Mouse (Mus musculus) ES-Bruce4 (cell line): Measurements from ENCODE around the gene Lrrtm3. TPM values are rescaled to one million over a fixed set of nuclear protein-coding genes. Genes with fewer than 3 reads are reported as not detected.

Experiments
- H3K27ac ChIP-seq: 2 replicates; pipeline ENCODE4 v1.5.1; 2012; ENCODE audit warnings: low read length, inconsistent platforms; ENCODE audit not compliant: insufficient read depth
- H3K27me3 ChIP-seq: 2 replicates; pipeline ENCODE4 v1.6.1; 2012; ENCODE audit warnings: mild to moderate bottlenecking, low read length, inconsistent platforms; ENCODE audit not compliant: control insufficient read depth, poor library complexity, insufficient read depth, severe bottlenecking
- H3K36me3 ChIP-seq: 2 replicates; pipeline ENCODE4 v1.6.1; 2012; ENCODE audit warnings: inconsistent platforms, mild to moderate bottlenecking, low read length, moderate library complexity; ENCODE audit not compliant: control insufficient read depth, poor library complexity, insufficient read depth, severe bottlenecking
- H3K4me1 ChIP-seq: one replicate; pipeline ENCODE4 v1.8.1; 2011; ENCODE audit warnings: low read length; ENCODE audit not compliant: control insufficient read depth, insufficient read depth
- H3K4me3 ChIP-seq: 2 replicates; pipeline ENCODE4 v1.5.1; 2011; ENCODE audit warnings: low read depth, mild to moderate bottlenecking, low read length
- H3K9ac ChIP-seq: 2 replicates; pipeline ENCODE4 v1.6.1; 2012; ENCODE audit warnings: low read depth, mild to moderate bottlenecking, inconsistent platforms; ENCODE audit not compliant: poor library complexity, severe bottlenecking
- H3K9me3 ChIP-seq: replicated peaks from 2 replicates; pipeline ENCODE4 v1.6.1; 2012; ENCODE audit warnings: mild to moderate bottlenecking, low read length, inconsistent platforms; ENCODE audit not compliant: control insufficient read depth, poor library complexity, insufficient read depth, severe bottlenecking
- CTCF ChIP-seq: IDR thresholded peaks from one replicate; pipeline ENCODE4 v1.8.1; 2011; ENCODE audit warnings: low read depth, low read length
- EP300 ChIP-seq: IDR thresholded peaks from 2 replicates; pipeline ENCODE4 v1.6.1; 2011; ENCODE audit warnings: low read depth, low read length; ENCODE audit not compliant: insufficient read depth
- POLR2A ChIP-seq: IDR thresholded peaks from one replicate; pipeline ENCODE4 v1.8.1; 2011; ENCODE audit warnings: low read length; ENCODE audit not compliant: insufficient read depth
- polyA plus RNA-seq: library from polyadenylated mRNA; stranded (reverse); fragments of >200 nt; gene quantifications from 2 replicates; pipeline ENCODE4 v1.2.4, GENCODE M21; 2011; ENCODE audit warnings: low read depth; ENCODE audit not compliant: missing spikeins, insufficient read depth, insufficient read length

Gene Lrrtm3
- polyA plus RNA-seq, 1 experiment = not detected

DNA sequence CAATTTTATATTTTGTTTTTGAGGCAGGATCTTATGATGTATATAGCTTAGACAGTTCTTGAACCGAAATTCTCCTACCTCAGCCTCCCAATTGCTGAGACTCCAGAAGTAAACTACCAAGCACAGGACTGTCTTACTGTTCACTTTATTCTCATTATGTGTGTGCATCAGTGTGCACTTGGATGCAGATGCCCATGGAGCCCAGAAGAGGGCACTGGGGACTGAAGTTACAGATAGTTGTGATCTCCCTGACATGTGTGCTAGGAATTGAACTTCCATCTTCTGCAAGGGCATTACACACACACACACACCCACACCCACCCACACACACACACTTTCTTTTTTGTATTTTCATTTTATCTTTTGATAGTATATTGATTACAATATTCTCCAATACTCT, 6.5 kb upstream of the Lrrtm3 start:
- no peak overlapping the region for H3K27ac ChIP-seq
- H3K9me3 ChIP-seq = no peaks in the 10 kb centered on the region
- no peaks in the 10 kb centered on the region for H3K4me1 ChIP-seq
- H3K27me3 ChIP-seq = no peaks in the 10 kb centered on the region
- H3K36me3 ChIP-seq = no peaks in the 10 kb centered on the region
- no peak overlapping the region for H3K4me3 ChIP-seq
- H3K9ac ChIP-seq = no peak overlapping the region
- TF ChIP-seq CTCF (peak; percentile 23), EP300 (no peak)

DNA sequence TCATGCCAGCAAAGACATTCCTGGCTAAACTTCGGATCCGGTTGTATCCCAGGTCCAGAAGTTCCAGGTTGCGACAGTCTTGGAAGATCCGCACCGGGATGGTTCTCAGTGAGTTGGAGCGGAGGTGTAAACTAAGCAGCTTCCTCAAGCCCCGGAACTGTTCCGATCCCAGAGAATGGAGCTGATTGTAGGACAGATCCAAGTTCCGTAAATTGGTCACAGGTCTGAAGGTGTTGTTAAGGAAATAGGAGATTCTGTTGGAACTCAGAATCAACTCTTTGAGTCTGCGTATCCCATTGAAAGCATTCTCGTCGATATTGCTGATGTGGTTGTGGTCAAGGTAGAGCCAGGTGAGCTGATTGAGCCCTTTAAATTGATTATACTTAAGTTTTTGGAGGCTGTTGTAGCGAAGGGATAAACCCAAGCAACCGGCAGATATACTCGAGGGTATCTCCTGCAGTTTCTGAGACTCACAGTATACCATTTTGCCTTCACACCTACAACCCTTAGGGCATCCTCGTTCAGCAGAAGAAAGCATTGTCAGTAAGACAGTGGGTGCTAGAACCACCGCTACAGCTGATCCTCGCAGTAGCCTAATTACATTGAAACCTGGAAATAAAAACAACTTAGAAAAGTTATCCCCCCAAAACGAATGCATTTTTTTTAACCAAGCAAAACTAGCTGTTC, 1.2 kb downstream of the Lrrtm3 start:
- no peaks in the 10 kb centered on the region for H3K36me3 ChIP-seq
- no peak overlapping the region for H3K9ac ChIP-seq
- H3K4me1 ChIP-seq = no peaks in the 10 kb centered on the region
- no peak overlapping the region for H3K27ac ChIP-seq
- TF ChIP-seq CTCF = no peak
- peaks cover 6% of the 10 kb centered on the region; the same call in 1 of the 2 replicates for H3K27me3 ChIP-seq
- H3K4me3 ChIP-seq = no peak overlapping the region
- no peaks in the 10 kb centered on the region for H3K9me3 ChIP-seq

DNA sequence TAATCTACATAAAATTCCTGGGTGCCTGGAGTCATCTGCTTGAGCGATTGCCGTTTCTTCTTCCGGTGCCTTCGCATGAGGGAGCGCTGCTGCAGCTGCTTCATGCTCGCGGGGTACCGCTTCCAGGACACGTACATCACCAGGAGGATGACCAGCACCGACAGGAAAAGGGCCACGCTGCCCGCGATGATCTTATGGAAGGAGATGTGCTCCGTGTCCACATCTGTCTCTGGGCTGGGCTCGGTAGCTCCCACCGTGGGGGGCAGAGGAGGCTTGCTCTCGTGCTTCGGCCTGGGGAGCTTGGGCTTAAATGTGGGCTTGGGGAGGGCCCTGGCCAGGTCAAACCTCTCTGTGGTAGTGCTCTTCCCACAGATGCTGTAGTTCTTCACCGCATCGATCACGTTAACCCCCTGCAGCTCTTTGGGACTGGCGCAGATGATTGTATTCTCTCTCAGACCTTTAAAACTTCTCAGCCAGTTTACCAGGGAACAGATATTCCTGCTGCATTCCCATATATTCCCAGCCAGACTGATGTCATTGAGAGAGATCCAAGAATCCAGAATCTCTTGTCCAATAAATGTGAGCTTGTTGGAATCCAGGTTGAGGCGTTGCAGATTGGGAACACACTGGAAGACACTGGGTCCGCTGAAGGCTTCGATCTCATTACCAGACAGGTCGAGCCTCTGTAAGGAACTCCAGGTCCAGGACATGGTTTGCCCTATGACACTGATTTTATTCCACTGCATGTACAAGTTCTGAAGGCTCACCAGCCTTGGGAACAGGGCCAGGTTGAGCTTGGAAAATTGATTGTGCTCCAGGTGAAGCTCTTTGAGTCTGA, 1.9 kb downstream of the Lrrtm3 start:
- no peak overlapping the region for H3K9ac ChIP-seq
- TF ChIP-seq EP300 = no peak
- no peak for TF ChIP-seq POLR2A
- TF ChIP-seq CTCF = no peak
- no peaks in the 10 kb centered on the region for H3K4me1 ChIP-seq
- no peaks in the 10 kb centered on the region for H3K9me3 ChIP-seq
- no peaks in the 10 kb centered on the region for H3K36me3 ChIP-seq
- peaks cover 6% of the 10 kb centered on the region; the same call in 1 of the 2 replicates for H3K27me3 ChIP-seq
- H3K4me3 ChIP-seq = no peak overlapping the region
- no peak overlapping the region for H3K27ac ChIP-seq

GRCm38 (mm10) chr10:64087521-64087920, 2.6 kb downstream of the Lrrtm3 start:
- TF ChIP-seq EP300 (no peak), POLR2A (no peak), CTCF (no peak)
- peaks cover 6% of the 10 kb centered on the region; the same call in 1 of the 2 replicates for H3K27me3 ChIP-seq
- no peaks in the 10 kb centered on the region for H3K4me1 ChIP-seq
- no peak overlapping the region for H3K27ac ChIP-seq
- H3K36me3 ChIP-seq = no peaks in the 10 kb centered on the region
- no peak overlapping the region for H3K4me3 ChIP-seq
- H3K9me3 ChIP-seq = no peaks in the 10 kb centered on the region
- no peak overlapping the region for H3K9ac ChIP-seq

DNA sequence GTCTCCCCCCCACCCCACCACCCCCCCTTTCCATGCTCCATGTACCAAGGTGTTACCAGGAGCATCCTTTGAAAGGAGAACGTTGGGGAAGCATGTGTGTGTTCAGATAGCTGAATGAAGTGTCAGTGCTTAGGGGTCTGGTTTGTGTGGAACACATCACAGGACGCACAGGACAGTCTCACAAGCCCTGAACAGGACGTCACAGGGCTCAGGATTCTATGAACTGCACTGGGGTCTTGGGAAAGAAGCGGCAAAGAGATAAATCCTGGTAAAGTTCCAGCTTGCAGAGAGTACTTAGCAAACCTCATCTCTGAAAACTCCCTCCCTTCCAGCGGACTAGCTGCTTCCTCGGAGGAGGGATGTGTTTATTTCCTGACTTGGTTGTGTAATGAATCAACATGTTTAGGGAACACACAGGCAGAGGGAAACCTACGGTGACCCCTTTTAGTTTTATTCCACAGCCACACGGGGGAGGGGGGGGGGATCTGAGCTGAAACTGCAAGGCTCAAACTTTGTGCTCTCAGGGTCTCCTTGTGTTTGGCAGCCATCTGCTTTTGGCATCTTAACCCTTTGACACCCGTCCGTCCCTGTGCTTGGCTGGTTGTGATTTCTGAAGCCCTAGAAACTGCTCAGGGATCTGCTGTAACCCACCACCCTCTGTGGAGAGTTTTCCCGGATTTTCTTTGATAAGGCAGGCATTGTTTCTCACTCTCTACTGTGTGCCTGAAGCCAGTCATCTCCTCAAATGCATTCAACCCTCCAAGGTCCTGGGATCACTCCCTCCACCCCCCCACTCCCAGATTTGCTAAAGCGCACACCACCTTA, 3.3 kb downstream of the Lrrtm3 start:
- no peaks in the 10 kb centered on the region for H3K36me3 ChIP-seq
- no peak overlapping the region for H3K4me3 ChIP-seq
- H3K4me1 ChIP-seq = no peaks in the 10 kb centered on the region
- H3K9me3 ChIP-seq = no peaks in the 10 kb centered on the region
- H3K27me3 ChIP-seq = peaks cover 6% of the 10 kb centered on the region; the same call in 1 of the 2 replicates
- H3K27ac ChIP-seq = no peak overlapping the region
- H3K9ac ChIP-seq = no peak overlapping the region
- TF ChIP-seq CTCF = no peak
- TF ChIP-seq POLR2A = no peak
- no peak for TF ChIP-seq EP300
